Mouse (Mus musculus) hindbrain, embryonic 14.5 days (tissue): ENCODE results near the gene Dnmt3b. TPM values are rescaled to one million over a fixed set of nuclear protein-coding genes. Genes with fewer than 3 reads are reported as not detected.

Experiments
- ATAC-seq: fragments of 200-750 bp; cut with Nextera tagmentation; 2 replicates; pipeline ENCODE4 v1.8.0; 2017; ENCODE audit warnings: moderate number of reproducible peaks, mild to moderate bottlenecking, moderate TSS enrichment, moderate library complexity; ENCODE audit not compliant: low FRiP score
- DNase-seq: peaks from one replicate; pipeline ENCODE4 v3.0.0-alpha.2; 2015; ENCODE audit warnings: low spot score
- H3K27ac ChIP-seq: fragments of 300-500 bp; sonication (generic); 2 replicates; pipeline ENCODE4 v1.5.1; 2014; ENCODE audit warnings: mild to moderate bottlenecking, moderate library complexity
- H3K27me3 ChIP-seq: fragments of 300-500 bp; sonication (generic); 2 replicates; pipeline ENCODE4 v1.6.1; 2014; ENCODE audit warnings: mild to moderate bottlenecking, low read length, mixed read lengths; ENCODE audit not compliant: control insufficient read depth, insufficient read depth
- H3K36me3 ChIP-seq: fragments of 300-500 bp; sonication (generic); replicated peaks from 2 replicates; pipeline ENCODE4 v1.6.1; 2014; ENCODE audit not compliant: control insufficient read depth, insufficient read depth
- H3K4me1 ChIP-seq: fragments of 300-500 bp; sonication (generic); replicated peaks from 2 replicates; pipeline ENCODE4 v1.6.1; 2014; ENCODE audit warnings: antibody characterized with exemption, low read length, mixed read lengths; ENCODE audit not compliant: control insufficient read depth, insufficient read depth
- H3K4me2 ChIP-seq: fragments of 300-500 bp; sonication (generic); replicated peaks from 2 replicates; pipeline ENCODE4 v1.6.1; 2014; ENCODE audit warnings: mild to moderate bottlenecking, moderate library complexity
- H3K4me3 ChIP-seq: fragments of 300-500 bp; sonication (generic); replicated peaks from 2 replicates; pipeline ENCODE4 v1.5.1; 2014; ENCODE audit warnings: mild to moderate bottlenecking, low read length
- H3K9ac ChIP-seq: fragments of 300-500 bp; sonication (generic); 2 replicates; pipeline ENCODE4 v1.6.1; 2014
- H3K9me3 ChIP-seq: fragments of 300-500 bp; sonication (generic); 2 replicates; pipeline ENCODE4 v1.6.1; 2016; ENCODE audit warnings: low read length; ENCODE audit not compliant: control insufficient read depth
- WGBS: fragments of 180-500 bp; shearing (Covaris S2); extraction: QIAGEN DNeasy Blood & Tissue Kit; methylation state at CpG from one replicate; pipeline ENCODE4 v1.1.7; 2014; 5-methylcytosine and 5-hydroxymethylcytosine counted together
- polyA plus RNA-seq: library from polyadenylated mRNA; unstranded; fragments of >200 nt; fragmentation: Nextera tagmentation; extraction: Ambion mirVana; gene quantifications from 2 replicates; pipeline ENCODE4 v1.2.1, GENCODE M21; 2014

Dnmt3b gene
- polyA plus RNA-seq, 1 experiment from 2014 or later = 4.2 TPM

DNA sequence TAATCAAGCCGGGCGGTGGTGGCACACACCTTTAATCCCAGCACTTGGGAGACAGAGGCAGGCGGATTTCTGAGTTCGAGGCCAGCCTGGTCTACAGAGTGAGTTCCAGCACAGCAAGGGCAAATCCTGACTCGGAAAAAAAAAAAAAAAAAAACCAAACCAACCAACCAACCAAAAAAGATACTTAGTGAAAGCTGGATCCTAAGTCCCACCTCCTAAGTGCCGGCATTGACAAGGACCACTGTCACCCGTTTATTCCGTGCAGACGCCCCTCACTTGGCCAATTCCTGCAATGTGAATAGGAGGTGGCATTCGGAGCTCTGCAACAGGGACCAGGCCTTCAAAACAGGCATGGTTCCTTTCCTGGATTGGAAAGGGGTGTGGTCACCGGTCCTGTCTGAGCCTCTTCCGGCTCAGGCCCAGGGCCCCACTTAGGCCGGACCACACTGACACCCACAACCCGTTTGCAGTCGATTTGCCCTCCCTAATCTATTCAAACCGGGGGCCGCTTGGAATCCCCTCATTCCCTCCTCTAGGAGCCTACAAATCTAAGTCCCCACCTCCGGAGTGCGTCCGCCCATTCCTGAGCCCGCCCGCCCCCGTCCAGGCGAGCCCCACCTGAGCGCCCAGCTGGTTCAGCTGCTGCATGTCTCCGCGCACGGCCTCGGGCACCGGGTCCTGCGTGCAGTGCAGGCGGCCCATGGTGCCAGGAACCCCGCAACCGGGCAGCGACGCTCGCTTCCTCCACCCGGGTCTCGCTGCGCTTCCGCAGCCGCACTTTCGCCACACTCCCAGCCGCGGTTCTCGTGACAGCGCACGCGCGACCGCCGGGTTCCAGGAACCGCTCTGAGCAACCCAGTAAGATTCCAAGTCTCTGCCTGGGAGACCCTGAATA is 17.0 kb upstream of the Dnmt3b start, which contains the start of gene Commd7:
Gene Commd7 (minus strand): TSS at position 806 of the 895 bp plus-strand sequence.
- Histone ChIP-seq H3K36me3 (peaks cover 25% of the 10 kb centered on the region), H3K4me2 (peak within 1 kb of the TSS; percentile 70), H3K9ac (peak within 1 kb of the TSS; percentile 97), H3K9me3 (no peaks in the 10 kb centered on the region), H3K4me1 (peaks cover 13% of the 10 kb centered on the region), H3K27me3 (no peaks in the 10 kb centered on the region), H3K27ac (peak within 1 kb of the TSS; percentile 95), H3K4me3 (peak within 1 kb of the TSS; percentile 92)
- DNase-seq = peak; percentile 89
- peak; percentile 90 for ATAC-seq
- 5% methylated on average over 53 of the region's 53 CpGs for WGBS

DNA sequence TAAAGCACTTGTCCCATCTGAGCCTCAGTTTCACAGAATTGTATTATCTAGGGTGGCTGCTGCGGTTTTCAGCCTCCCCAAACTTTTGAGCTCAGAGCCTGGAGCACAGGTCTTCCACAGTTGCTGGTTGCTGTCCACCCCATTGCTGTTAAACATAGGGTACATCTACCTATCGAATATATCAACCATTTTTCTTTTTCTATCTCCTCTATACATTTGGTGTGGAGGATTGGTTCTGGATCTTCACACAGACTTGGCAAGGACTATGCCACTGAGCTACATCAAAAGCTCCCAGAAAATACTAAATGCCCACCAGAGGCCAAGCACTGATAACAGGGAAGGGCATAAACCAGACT is 16.4 kb upstream of the Dnmt3b start:
- no peak; the same call in 1 of the 2 replicates for ATAC-seq
- Histone ChIP-seq H3K4me2 (peak overlapping the region; percentile 70), H3K27ac (peak overlapping the region; percentile 95), H3K4me3 (peak overlapping the region; percentile 92), H3K4me1 (peaks cover 13% of the 10 kb centered on the region), H3K36me3 (peaks cover 18% of the 10 kb centered on the region), H3K27me3 (no peaks in the 10 kb centered on the region), H3K9me3 (no peaks in the 10 kb centered on the region), H3K9ac (peak overlapping the region; percentile 97)
- no peak for DNase-seq
- 28% methylated on average over 2 of the region's 2 CpGs for WGBS

DNA sequence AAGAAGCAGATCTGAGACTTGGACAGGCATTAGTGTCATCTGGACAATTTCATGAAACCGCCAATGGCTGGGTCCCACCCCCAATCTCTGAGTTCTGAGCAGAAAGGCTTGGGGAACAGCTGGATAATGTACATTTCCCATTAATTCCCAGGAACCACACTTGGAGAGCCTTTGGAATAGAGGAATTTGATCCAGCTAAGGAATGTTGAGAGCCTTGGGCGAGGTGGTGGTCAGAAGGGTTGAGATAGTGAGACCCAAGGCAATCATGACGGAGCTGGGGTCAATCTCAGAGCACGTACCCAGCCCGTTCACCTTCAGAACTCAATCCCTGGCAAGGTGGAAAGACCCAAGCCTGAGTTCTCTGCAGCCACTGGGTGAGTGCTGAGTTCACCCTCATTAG is 16.0 kb upstream of the Dnmt3b start:
- peaks cover 13% of the 10 kb centered on the region for H3K4me1 ChIP-seq
- peaks cover 14% of the 10 kb centered on the region for H3K36me3 ChIP-seq
- no peaks in the 10 kb centered on the region for H3K27me3 ChIP-seq
- H3K9me3 ChIP-seq = no peaks in the 10 kb centered on the region
- DNase-seq (no peak), ATAC-seq (no peak)
- no peak overlapping the region for H3K4me2 ChIP-seq
- peak overlapping the region; percentile 97 for H3K9ac ChIP-seq
- WGBS = 94% methylated on average over 5 of the region's 5 CpGs
- H3K4me3 ChIP-seq = no peak overlapping the region
- no peak overlapping the region for H3K27ac ChIP-seq

DNA sequence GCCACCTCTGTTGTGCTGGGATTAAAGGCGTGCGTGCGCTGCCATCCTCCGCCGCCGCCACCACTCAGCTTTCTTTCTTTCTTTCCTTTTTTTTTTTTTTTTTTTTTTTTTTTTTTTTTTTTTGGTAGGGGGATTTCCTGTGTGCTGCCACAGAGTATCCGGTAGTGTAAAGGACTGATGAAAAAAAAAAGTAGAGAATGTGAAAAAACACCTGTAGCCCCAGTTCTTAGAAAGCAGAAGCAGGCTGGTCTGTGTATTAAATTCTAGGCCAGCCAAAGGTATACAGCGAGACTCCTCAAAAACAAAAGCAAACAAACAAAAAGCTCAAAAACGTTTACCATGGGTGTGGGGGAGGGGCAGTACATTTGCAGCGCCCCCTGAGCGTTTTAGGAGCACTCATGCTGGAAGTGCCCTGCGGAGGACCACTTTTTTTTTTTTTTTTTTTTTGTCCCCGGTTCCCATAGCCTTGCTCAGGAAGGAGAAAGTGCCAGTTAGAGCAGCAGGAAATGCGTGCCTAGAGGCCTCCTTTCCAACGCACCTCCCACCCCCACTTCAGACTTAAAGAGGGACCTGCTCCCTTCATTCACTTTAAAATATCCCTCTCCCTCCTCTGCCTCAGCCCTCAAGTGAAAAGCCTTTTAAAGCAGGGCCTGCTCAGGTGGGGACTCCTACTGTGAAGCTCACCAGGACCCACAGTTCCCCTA is 10.1 kb upstream of the Dnmt3b start:
- Histone ChIP-seq H3K36me3 (no peaks in the 10 kb centered on the region), H3K9me3 (no peaks in the 10 kb centered on the region), H3K27me3 (no peaks in the 10 kb centered on the region), H3K27ac (no peak overlapping the region), H3K9ac (no peak overlapping the region), H3K4me2 (no peak overlapping the region), H3K4me1 (no peaks in the 10 kb centered on the region), H3K4me3 (no peak overlapping the region)
- ATAC-seq (no peak), DNase-seq (no peak)
- 25% methylated on average over 15 of the region's 15 CpGs for WGBS

DNA sequence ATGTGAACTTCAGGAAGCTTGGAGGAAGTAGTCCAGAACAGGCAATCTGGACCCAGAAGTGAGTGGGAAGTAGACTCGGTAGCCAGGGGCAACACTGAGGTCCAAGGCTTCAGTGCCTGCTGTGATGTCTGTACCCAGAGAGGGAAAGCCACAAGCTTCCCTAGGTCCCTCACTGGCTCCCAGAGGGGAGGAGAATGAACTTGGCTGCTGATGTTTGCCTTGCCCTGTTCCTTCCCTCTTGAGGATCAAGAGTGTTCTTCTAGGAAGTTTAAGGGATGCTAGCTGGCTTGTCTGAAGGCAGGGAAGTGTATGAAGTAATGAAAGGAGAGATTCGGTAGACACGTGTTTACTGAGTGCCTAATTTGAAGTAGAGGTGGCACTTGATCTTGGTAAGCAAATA is 6.8 kb upstream of the Dnmt3b start:
- no peak overlapping the region for H3K27ac ChIP-seq
- no peaks in the 10 kb centered on the region for H3K4me1 ChIP-seq
- no peak for ATAC-seq
- DNase-seq = no peak
- H3K9ac ChIP-seq = no peak overlapping the region
- no peaks in the 10 kb centered on the region for H3K9me3 ChIP-seq
- WGBS = 12% methylated on average over 3 of the region's 3 CpGs
- no peak overlapping the region for H3K4me2 ChIP-seq
- H3K4me3 ChIP-seq = no peak overlapping the region
- no peaks in the 10 kb centered on the region for H3K27me3 ChIP-seq
- H3K36me3 ChIP-seq = no peaks in the 10 kb centered on the region

DNA sequence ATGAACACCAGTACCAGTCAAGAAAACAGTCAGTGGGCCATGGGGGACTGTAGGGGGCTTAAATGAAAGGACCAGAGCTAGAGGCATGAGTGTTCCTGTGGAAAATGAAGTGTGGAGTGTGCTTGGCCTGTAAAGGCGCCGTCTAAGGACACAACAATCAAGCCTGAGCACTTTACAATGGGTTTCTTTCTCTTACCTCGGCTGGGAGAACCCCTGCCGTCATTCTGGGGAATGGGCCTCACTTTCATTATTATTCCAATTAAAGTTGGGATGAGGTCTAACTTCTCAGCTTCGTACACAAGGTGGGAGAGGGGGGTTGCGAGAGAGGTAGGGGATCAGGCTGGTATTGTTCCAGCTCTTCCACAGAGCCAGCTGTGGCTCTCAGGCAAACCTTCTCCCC is 6.3 kb upstream of the Dnmt3b start:
- no peak overlapping the region for H3K4me3 ChIP-seq
- H3K9ac ChIP-seq = no peak overlapping the region
- ATAC-seq (no peak), DNase-seq (no peak)
- H3K4me2 ChIP-seq = no peak overlapping the region
- H3K4me1 ChIP-seq = no peaks in the 10 kb centered on the region
- H3K27ac ChIP-seq = no peak overlapping the region
- 17% methylated on average over 6 of the region's 6 CpGs for WGBS
- H3K27me3 ChIP-seq = no peaks in the 10 kb centered on the region
- no peaks in the 10 kb centered on the region for H3K9me3 ChIP-seq
- no peaks in the 10 kb centered on the region for H3K36me3 ChIP-seq

DNA sequence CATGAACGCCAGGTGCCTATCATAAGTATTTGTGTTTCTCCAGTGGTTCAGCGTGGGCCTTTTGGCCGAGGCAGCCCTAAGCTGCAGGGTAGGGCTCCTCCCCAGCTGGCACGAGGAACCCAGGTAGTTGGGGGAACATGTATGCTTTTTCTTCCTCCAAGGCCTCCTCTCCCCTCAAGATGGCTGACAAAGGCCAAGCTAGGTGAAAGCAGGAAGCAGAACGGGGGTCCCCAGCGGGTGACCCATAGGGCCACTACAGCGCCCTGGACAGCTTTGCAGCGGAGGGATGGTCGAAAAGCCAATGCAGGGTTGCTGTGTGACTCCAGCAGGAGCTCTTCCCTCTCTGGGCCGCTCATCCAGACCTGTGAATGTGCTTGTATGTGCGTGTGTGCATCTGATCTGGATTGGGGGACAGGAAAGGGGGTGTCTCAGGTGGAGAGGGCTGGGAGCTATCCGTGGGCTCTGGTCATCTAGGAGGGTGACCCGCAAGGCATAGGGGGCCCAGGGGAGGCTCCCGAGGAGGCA is 415 bp upstream of the Dnmt3b start:
- ATAC-seq (no peak), DNase-seq (no peak)
- peaks cover 8% of the 10 kb centered on the region; the same call in 1 of the 2 replicates for H3K27me3 ChIP-seq
- H3K4me3 ChIP-seq = peak overlapping the region; percentile 65
- H3K9me3 ChIP-seq = no peaks in the 10 kb centered on the region
- no peaks in the 10 kb centered on the region for H3K36me3 ChIP-seq
- peak overlapping the region; percentile 32; the same call in 1 of the 2 replicates for H3K27ac ChIP-seq
- H3K9ac ChIP-seq = peak overlapping the region; percentile 72
- WGBS = 15% methylated on average over 14 of the region's 14 CpGs
- H3K4me2 ChIP-seq = peak overlapping the region; percentile 71
- peaks cover 10% of the 10 kb centered on the region for H3K4me1 ChIP-seq

DNA sequence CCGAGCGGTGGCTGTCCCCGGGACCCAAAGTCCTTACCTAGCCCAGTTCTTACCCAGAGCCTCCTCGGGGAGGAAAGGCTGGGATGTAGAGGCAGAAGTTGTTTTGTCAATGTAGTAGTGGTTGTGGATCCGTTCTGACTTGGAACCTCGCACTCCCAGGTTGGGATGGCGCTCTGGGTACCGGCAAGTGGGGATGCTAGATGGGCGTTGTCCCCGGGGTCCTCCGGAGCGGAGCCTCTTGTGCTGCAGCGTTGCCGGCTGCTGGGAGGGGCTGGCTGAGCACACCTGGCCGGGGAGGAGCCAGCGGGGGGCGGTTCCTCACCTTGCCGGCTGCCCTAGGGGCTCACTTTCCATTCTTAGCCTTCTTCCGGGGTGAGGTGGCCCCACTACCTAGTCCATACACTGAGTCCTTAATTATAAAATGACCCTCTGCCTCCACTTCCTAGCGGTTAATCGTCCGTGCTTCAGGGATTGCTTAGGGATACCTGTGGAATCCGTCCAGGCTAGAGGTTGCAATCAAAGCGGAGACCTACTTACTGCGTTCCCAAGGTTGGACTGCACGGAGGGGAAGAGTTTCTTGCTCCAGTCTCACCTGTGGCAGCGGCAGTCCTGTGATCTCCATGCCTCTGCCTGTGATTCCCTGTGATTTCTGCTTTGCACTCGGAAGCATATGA is 901 bp downstream of the Dnmt3b start:
- H3K4me3 ChIP-seq = peak overlapping the region; percentile 65
- ATAC-seq = 0 out of 2 replicates have a peak, but pooled peaks have one; percentile 1
- H3K4me1 ChIP-seq = peaks cover 10% of the 10 kb centered on the region
- peak overlapping the region; percentile 71 for H3K4me2 ChIP-seq
- no peak for DNase-seq
- 1% methylated on average over 28 of the region's 28 CpGs for WGBS
- H3K36me3 ChIP-seq = no peaks in the 10 kb centered on the region
- no peak overlapping the region for H3K27ac ChIP-seq
- peaks cover 8% of the 10 kb centered on the region; the same call in 1 of the 2 replicates for H3K27me3 ChIP-seq
- H3K9me3 ChIP-seq = no peaks in the 10 kb centered on the region
- H3K9ac ChIP-seq = peak overlapping the region; percentile 72

DNA sequence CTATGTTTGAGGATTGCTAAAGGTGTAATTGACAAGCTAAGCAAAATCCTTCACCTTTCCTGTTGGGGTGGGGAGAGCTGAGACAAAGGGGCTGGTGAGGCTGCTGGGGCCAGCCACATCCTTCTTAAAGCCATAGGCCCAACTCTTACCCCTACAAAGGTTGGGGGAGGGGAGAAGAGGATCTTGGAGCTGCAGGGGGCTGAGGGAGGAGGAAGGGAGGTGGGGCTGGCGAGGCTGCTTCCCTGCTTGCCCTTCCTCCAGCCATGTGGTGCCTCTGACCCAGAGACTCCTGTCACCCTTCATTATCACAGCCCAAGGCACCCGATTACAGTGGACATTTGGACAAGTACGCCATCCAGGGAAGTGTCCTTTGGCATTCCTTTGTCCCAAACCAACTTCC is 2.4 kb downstream of the Dnmt3b start:
- ATAC-seq = no peak
- Histone ChIP-seq H3K36me3 (no peaks in the 10 kb centered on the region), H3K27me3 (peaks cover 8% of the 10 kb centered on the region; the same call in 1 of the 2 replicates), H3K4me1 (peaks cover 10% of the 10 kb centered on the region), H3K4me3 (no peak overlapping the region), H3K27ac (no peak overlapping the region), H3K9me3 (no peaks in the 10 kb centered on the region), H3K9ac (no peak overlapping the region), H3K4me2 (0 out of 2 replicates have a peak overlapping the region, but pooled peaks have one; percentile 4)
- 38% methylated on average over 3 of the region's 3 CpGs for WGBS
- DNase-seq = no peak
